In the genomic region with DNA sequence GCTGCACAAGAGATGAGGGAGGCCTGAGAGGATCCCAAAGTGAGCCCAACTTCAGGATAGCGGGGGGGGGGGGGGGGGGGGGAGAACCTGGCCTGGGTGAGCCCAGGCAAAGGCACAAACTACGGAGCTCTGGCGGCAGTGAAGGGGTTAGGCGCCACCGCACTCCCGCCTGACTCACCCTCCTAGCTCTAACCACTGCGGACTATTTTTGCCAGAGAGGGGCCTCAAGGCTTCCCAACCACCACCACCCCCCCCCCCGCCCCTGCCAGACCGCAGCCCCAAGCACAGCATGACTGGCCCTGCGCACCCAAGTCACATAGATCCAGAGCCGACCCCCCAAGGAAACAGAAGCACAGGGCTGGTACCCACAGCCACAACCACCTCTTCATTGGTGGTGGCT, we compare ENCODE assay signal across 22 mouse cellular contexts. TPM values are rescaled to one million over a fixed set of nuclear protein-coding genes. Genes with fewer than 3 reads are reported as not detected.
DNase-seq lines count a peak whose midpoint lies in the region; ATAC-seq and TF ChIP-seq lines count a peak whose summit lies in the region.
"Had no signal": no experiment of that assay in that cellular context is flagged by ENCODE, and none has a peak within 500 bp of the region (broad histone marks: within the 10 kb centered on the region; RNA-seq: fewer than 3 reads in every experiment).

No protein-coding gene starts in this region.

- WGBS in heart, embryonic 11.5 days (ENCODE audit: insufficient replicate concordance), result 0% methylated on average over 9 of the region's 11 CpGs
- 18% methylated on average over 11 of the region's 11 CpGs for WGBS in heart, adult 2 months
- WGBS in midbrain, embryonic 10.5 days, result 3% methylated on average over 10 of the region's 11 CpGs
- WGBS in midbrain, embryonic 11.5 days, result 0% methylated on average over 9 of the region's 11 CpGs

- no peak for TF ChIP-seq EP300 in heart, adult 2 months (IDR thresholded peaks at IDR 0.05; ENCODE audit: insufficient read depth, low read depth, low read length)

- no peak for DNase-seq in heart, adult 2 months
- peak; percentile 21 for DNase-seq in midbrain, embryonic 10.5 days (ENCODE audit: low spot score)
- no peak for DNase-seq in midbrain, embryonic 11.5 days (ENCODE audit: low spot score, missing footprints)
- no peak for DNase-seq in lung, postnatal 10 days
- DNase-seq in cerebellum, adult 11 months, result no peak
- no peak for DNase-seq in right cerebral cortex, postnatal 4 days
- DNase-seq: adrenal gland, postnatal 14 days; cerebellum, adult 18-20 months; kidney, adult 8-10 months; kidney, postnatal 4 days; lung, adult 2 months; lung, postnatal 4 days; thymus, postnatal 25 days had no signal

- TF ChIP-seq POLR2A in heart, adult 2 months (IDR thresholded peaks at IDR 0.05; ENCODE audit: insufficient read depth, low read depth, low read length), result no peak

- H3K36me3 ChIP-seq in heart, embryonic 11.5 days (ENCODE audit: control insufficient read depth, insufficient read depth, low read length), result no peaks in the 10 kb centered on the region
- H3K36me3 ChIP-seq in heart, adult 2 months (ENCODE audit: control insufficient read depth, insufficient read depth, low read length), result no peaks in the 10 kb centered on the region
- no peaks in the 10 kb centered on the region for H3K36me3 ChIP-seq in midbrain, embryonic 10.5 days
- no peaks in the 10 kb centered on the region for H3K36me3 ChIP-seq in midbrain, embryonic 11.5 days (ENCODE audit: control insufficient read depth, insufficient read depth, low read length)
- H3K36me3 ChIP-seq: midbrain, embryonic 15.5 days had no signal

- H3K4me3 ChIP-seq in heart, embryonic 11.5 days (ENCODE audit: low read depth, low read length), result no peak overlapping the region
- H3K4me3 ChIP-seq in heart, adult 2 months, result no peak overlapping the region
- 0 out of 2 replicates have a peak overlapping the region, but pooled peaks have one; percentile 7 for H3K4me3 ChIP-seq in midbrain, embryonic 10.5 days
- H3K4me3 ChIP-seq in midbrain, embryonic 11.5 days (ENCODE audit: low read depth, low read length), result no peak overlapping the region

- no peak overlapping the region for H3K9ac ChIP-seq in heart, embryonic 11.5 days (ENCODE audit: low read depth, low read length)
- no peak overlapping the region for H3K9ac ChIP-seq in heart, adult 2 months (ENCODE audit: low read depth, low read length)
- H3K9ac ChIP-seq in midbrain, embryonic 11.5 days (ENCODE audit: low read length), result no peak overlapping the region
- H3K9ac ChIP-seq: midbrain, embryonic 15.5 days had no signal

- intact Hi-C loops in heart, adult 2 months (cut with DNase I), result no loop called here

- H3K9me3 ChIP-seq in heart, embryonic 11.5 days (replicated peaks; ENCODE audit: control insufficient read depth, low read length), result no peaks in the 10 kb centered on the region
- no peaks in the 10 kb centered on the region for H3K9me3 ChIP-seq in midbrain, embryonic 10.5 days (replicated peaks)
- no peaks in the 10 kb centered on the region for H3K9me3 ChIP-seq in midbrain, embryonic 11.5 days (ENCODE audit: control insufficient read depth, low read length)
- H3K9me3 ChIP-seq: midbrain, embryonic 15.5 days had no signal

- H3K27ac ChIP-seq in heart, embryonic 11.5 days (ENCODE audit: low read depth, low read length), result no peak overlapping the region
- no peak overlapping the region for H3K27ac ChIP-seq in heart, adult 2 months
- no peak overlapping the region for H3K27ac ChIP-seq in midbrain, embryonic 10.5 days (replicated peaks)
- no peak overlapping the region for H3K27ac ChIP-seq in midbrain, embryonic 11.5 days (ENCODE audit: low read depth, low read length)
- H3K27ac ChIP-seq: midbrain, embryonic 15.5 days had no signal

- peaks cover 19% of the 10 kb centered on the region for H3K4me1 ChIP-seq in heart, embryonic 11.5 days (ENCODE audit: control insufficient read depth, insufficient read depth, low read length)
- H3K4me1 ChIP-seq in heart, adult 2 months (ENCODE audit: control insufficient read depth, insufficient read depth, low read length), result peaks cover 2% of the 10 kb centered on the region; the same call in 1 of the 2 replicates
- peaks cover 51% of the 10 kb centered on the region for H3K4me1 ChIP-seq in midbrain, embryonic 10.5 days
- H3K4me1 ChIP-seq in midbrain, embryonic 11.5 days (ENCODE audit: control insufficient read depth, insufficient read depth, low read length), result peaks cover 16% of the 10 kb centered on the region

- TF ChIP-seq CTCF in heart, adult 2 months (IDR thresholded peaks at IDR 0.05), result no peak

- H3K4me2 ChIP-seq in heart, embryonic 11.5 days, result peak overlapping the region; percentile 53; the same call in 1 of the 2 replicates
- H3K4me2 ChIP-seq in midbrain, embryonic 11.5 days, result no peak overlapping the region

- peaks cover 88% of the 10 kb centered on the region for H3K27me3 ChIP-seq in heart, embryonic 11.5 days (ENCODE audit: control insufficient read depth, insufficient read depth, low read length)
- H3K27me3 ChIP-seq in heart, adult 2 months (ENCODE audit: control insufficient read depth, insufficient read depth, low read length), result peaks cover 23% of the 10 kb centered on the region
- H3K27me3 ChIP-seq in midbrain, embryonic 10.5 days (ENCODE audit: low read depth, poor library complexity, severe bottlenecking), result peaks cover 96% of the 10 kb centered on the region
- H3K27me3 ChIP-seq in midbrain, embryonic 11.5 days (ENCODE audit: control insufficient read depth, insufficient read depth, low read length), result peaks cover 87% of the 10 kb centered on the region
- H3K27me3 ChIP-seq: Patski had no signal

- H3K79me2 ChIP-seq in heart, adult 2 months (replicated peaks; ENCODE audit: control insufficient read depth, insufficient read depth, low read length), result no peaks in the 10 kb centered on the region

- ATAC-seq in heart, embryonic 11.5 days (replicated peaks; ENCODE audit: insufficient number of reproducible peaks, low FRiP score, low TSS enrichment), result no peak
- ATAC-seq in midbrain, embryonic 11.5 days (ENCODE audit: low FRiP score), result no peak
- ATAC-seq in granulocyte monocyte progenitor cell, adult 5-6 weeks (replicated peaks; ENCODE audit: poor library complexity, severe bottlenecking), result peak; percentile 23
- ATAC-seq: activated CD4-positive, CD25-positive, alpha-beta regulatory T cell, adult 4 months; forebrain, embryonic 14.5 days; midbrain, embryonic 15.5 days; Patski had no signal

RNA-seq across cellular contexts. Expression of gene Wnt10b, which starts 0.9 kb away (rescaled TPM):
- not detected in 2 replicates for polyA plus RNA-seq in heart, embryonic 11.5 days (2014; fragmentation: Nextera tagmentation; extraction: Ambion mirVana)
- under 1 TPM; 0.20 to 0.29 TPM for total RNA-seq in heart, adult 2 months (2021)
- 0.23 and 0.70 TPM in 2 replicates for polyA plus RNA-seq in heart, adult 2 months (2012; rRNA removed)
- polyA plus RNA-seq in midbrain, embryonic 10.5 days (2016; fragmentation: Nextera tagmentation; extraction: Ambion mirVana), result 0.14 and 0.24 TPM in 2 replicates
- 0.30 and 0.40 TPM in 2 replicates for polyA plus RNA-seq in midbrain, embryonic 11.5 days (2014; fragmentation: Nextera tagmentation; extraction: Ambion mirVana)
- 0.47 TPM in 1 of 2 replicates, not detected in the other for total RNA-seq in granulocyte monocyte progenitor cell, adult 5-6 weeks (2014; fragmentation: Nextera tagmentation)
- total RNA-seq in granulocyte monocyte progenitor cell, adult 5-6 weeks (2017), result 0.26 TPM in 1 of 2 replicates, not detected in the other
- total RNA-seq: liver, adult 2 months had no signal
- polyA plus RNA-seq: forebrain, embryonic 14.5 days; liver, adult 2 months; midbrain, embryonic 15.5 days; Patski had no signal

RNA-seq across cellular contexts. Expression of gene Wnt1, which starts 10.9 kb away (rescaled TPM):
- not detected in 2 replicates for polyA plus RNA-seq in heart, embryonic 11.5 days (2014; fragmentation: Nextera tagmentation; extraction: Ambion mirVana)
- total RNA-seq in heart, adult 2 months (2021), result not detected
- not detected in 2 replicates for polyA plus RNA-seq in heart, adult 2 months (2012; rRNA removed)
- 22.0 and 24.0 TPM in 2 replicates for polyA plus RNA-seq in midbrain, embryonic 10.5 days (2016; fragmentation: Nextera tagmentation; extraction: Ambion mirVana)
- polyA plus RNA-seq in midbrain, embryonic 11.5 days (2014; fragmentation: Nextera tagmentation; extraction: Ambion mirVana), result 11.6 and 14.0 TPM in 2 replicates
- not detected in 2 replicates for total RNA-seq in granulocyte monocyte progenitor cell, adult 5-6 weeks (2014; fragmentation: Nextera tagmentation)
- total RNA-seq in granulocyte monocyte progenitor cell, adult 5-6 weeks (2017), result not detected in 2 replicates
- total RNA-seq: adrenal gland, postnatal 14 days; layer of hippocampus, postnatal 10 days; liver, adult 2 months had no signal
- polyA plus RNA-seq: activated CD4-positive, CD25-positive, alpha-beta regulatory T cell, adult 4 months; forebrain, embryonic 14.5 days; gonadal fat pad, adult 2 months; liver, adult 2 months; lung, adult 2 months; Patski had no signal

RNA-seq across cellular contexts. Expression of gene Arf3, which starts 15.8 kb away (rescaled TPM):
- 22.8 and 30.7 TPM in 2 replicates for polyA plus RNA-seq in heart, embryonic 11.5 days (2014; fragmentation: Nextera tagmentation; extraction: Ambion mirVana)
- 10 to 100 TPM; 18.9 to 20.0 TPM for total RNA-seq in heart, adult 2 months (2021)
- 30.6 and 41.0 TPM in 2 replicates for polyA plus RNA-seq in heart, adult 2 months (2012; rRNA removed)
- polyA plus RNA-seq in midbrain, embryonic 10.5 days (2016; fragmentation: Nextera tagmentation; extraction: Ambion mirVana), result 41.2 and 43.2 TPM in 2 replicates
- 28.1 and 33.4 TPM in 2 replicates for polyA plus RNA-seq in midbrain, embryonic 11.5 days (2014; fragmentation: Nextera tagmentation; extraction: Ambion mirVana)
- total RNA-seq in granulocyte monocyte progenitor cell, adult 5-6 weeks (2014; fragmentation: Nextera tagmentation), result 39.0 and 41.4 TPM in 2 replicates
- total RNA-seq in granulocyte monocyte progenitor cell, adult 5-6 weeks (2017), result 29.9 and 32.7 TPM in 2 replicates

RNA-seq across cellular contexts. Expression of gene Ddn, which starts 30.5 kb away (rescaled TPM):
- polyA plus RNA-seq in heart, embryonic 11.5 days (2014; fragmentation: Nextera tagmentation; extraction: Ambion mirVana), result 0.11 and 0.25 TPM in 2 replicates
- total RNA-seq in heart, adult 2 months (2021), result under 1 TPM; 0.45 to 0.50 TPM
- 0.12 and 0.23 TPM in 2 replicates for polyA plus RNA-seq in heart, adult 2 months (2012; rRNA removed)
- 0.54 and 0.82 TPM in 2 replicates for polyA plus RNA-seq in midbrain, embryonic 10.5 days (2016; fragmentation: Nextera tagmentation; extraction: Ambion mirVana)
- 0.48 and 0.74 TPM in 2 replicates for polyA plus RNA-seq in midbrain, embryonic 11.5 days (2014; fragmentation: Nextera tagmentation; extraction: Ambion mirVana)
- not detected in 2 replicates for total RNA-seq in granulocyte monocyte progenitor cell, adult 5-6 weeks (2014; fragmentation: Nextera tagmentation)
- total RNA-seq in granulocyte monocyte progenitor cell, adult 5-6 weeks (2017), result not detected in 2 replicates
- total RNA-seq: adrenal gland, postnatal 14 days; liver, adult 2 months had no signal
- polyA plus RNA-seq: activated CD4-positive, CD25-positive, alpha-beta regulatory T cell, adult 4 months; liver, adult 2 months; Patski had no signal

RNA-seq across cellular contexts. Expression of gene Fkbp11, which starts 50.8 kb away (rescaled TPM):
- 20.4 and 21.1 TPM in 2 replicates for polyA plus RNA-seq in heart, embryonic 11.5 days (2014; fragmentation: Nextera tagmentation; extraction: Ambion mirVana)
- total RNA-seq in heart, adult 2 months (2021), result 1 to 10 TPM; 5.1 to 5.8 TPM
- 3.2 and 4.8 TPM in 2 replicates for polyA plus RNA-seq in heart, adult 2 months (2012; rRNA removed)
- 15.2 and 16.4 TPM in 2 replicates for polyA plus RNA-seq in midbrain, embryonic 10.5 days (2016; fragmentation: Nextera tagmentation; extraction: Ambion mirVana)
- 10.3 and 10.5 TPM in 2 replicates for polyA plus RNA-seq in midbrain, embryonic 11.5 days (2014; fragmentation: Nextera tagmentation; extraction: Ambion mirVana)
- total RNA-seq in granulocyte monocyte progenitor cell, adult 5-6 weeks (2014; fragmentation: Nextera tagmentation), result 37.6 and 39.9 TPM in 2 replicates
- 63.8 and 66.3 TPM in 2 replicates for total RNA-seq in granulocyte monocyte progenitor cell, adult 5-6 weeks (2017)

Comparison
In these comparisons a context has a peak if more than half of its experiments do, and no peak if none do; other contexts are left out.
1. RNA of gene Wnt1, which starts 10.9 kb away (polyA plus RNA-seq): 22.0 to 24.0 TPM in midbrain, embryonic 10.5 days and 11.6 to 14.0 TPM in midbrain, embryonic 11.5 days; not detected in heart, adult 2 months and not detected in heart, embryonic 11.5 days; every median in the first group is over 10 times any median in the second.